Mouse (Mus musculus) limb, embryonic 11.5 days (tissue): Measurements from ENCODE around the gene Acox3. TPM values are rescaled to one million over a fixed set of nuclear protein-coding genes. Genes with fewer than 3 reads are reported as not detected.
A peak's percentile ranks its signal among the peaks of the same experiment; 100 is the strongest.

Experiments used
- ATAC-seq: fragments of 200-750 bp; cut with Nextera tagmentation; 2 replicates; pipeline ENCODE4 v1.8.0; 2017; ENCODE audit warnings: low read depth; ENCODE audit not compliant: insufficient number of reproducible peaks, low FRiP score, low TSS enrichment
- DNase-seq: peaks from one replicate; pipeline ENCODE4 v3.0.0-alpha.2; 2015; ENCODE audit warnings: low spot score
- H3K27ac ChIP-seq: fragments of 300-500 bp; sonication (generic); replicated peaks from 2 replicates; pipeline ENCODE4 v1.5.1; 2014; ENCODE audit warnings: low read depth, mild to moderate bottlenecking, low read length
- H3K27me3 ChIP-seq: fragments of 300-500 bp; sonication (generic); 2 replicates; pipeline ENCODE4 v1.6.1; 2014; ENCODE audit warnings: mild to moderate bottlenecking, low read length, mixed read lengths; ENCODE audit not compliant: control insufficient read depth, insufficient read depth
- H3K36me3 ChIP-seq: fragments of 300-500 bp; sonication (generic); 2 replicates; pipeline ENCODE4 v1.6.1; 2014; ENCODE audit warnings: mild to moderate bottlenecking, low read length, moderate library complexity, mixed read lengths; ENCODE audit not compliant: control insufficient read depth, insufficient read depth
- H3K4me1 ChIP-seq: fragments of 300-500 bp; sonication (generic); 2 replicates; pipeline ENCODE4 v1.6.1; 2014; ENCODE audit warnings: low read length, mixed read lengths; ENCODE audit not compliant: control insufficient read depth, insufficient read depth
- H3K4me2 ChIP-seq: fragments of 300-500 bp; sonication (generic); 2 replicates; pipeline ENCODE4 v1.6.1; 2014; ENCODE audit warnings: low read depth, mild to moderate bottlenecking, moderate library complexity; ENCODE audit not compliant: severe bottlenecking
- H3K4me3 ChIP-seq: fragments of 300-500 bp; sonication (generic); 2 replicates; pipeline ENCODE4 v1.5.1; 2014; ENCODE audit warnings: low read depth, low read length
- H3K9ac ChIP-seq: fragments of 300-500 bp; sonication (generic); 2 replicates; pipeline ENCODE4 v1.6.1; 2014; ENCODE audit warnings: mild to moderate bottlenecking, low read length
- H3K9me3 ChIP-seq: fragments of 300-500 bp; sonication (generic); 2 replicates; pipeline ENCODE4 v1.6.1; 2016; ENCODE audit warnings: low read length; ENCODE audit not compliant: control insufficient read depth
- WGBS: fragments of 180-500 bp; shearing (Covaris S2); extraction: QIAGEN DNeasy Blood & Tissue Kit; methylation state at CpG from one replicate; pipeline ENCODE4 v1.1.7; 2014; 5-methylcytosine and 5-hydroxymethylcytosine counted together
- polyA plus RNA-seq: library from polyadenylated mRNA; unstranded; fragments of >200 nt; fragmentation: Nextera tagmentation; extraction: Ambion mirVana; gene quantifications from 2 replicates; pipeline ENCODE4 v1.2.1, GENCODE M21; 2014

The Acox3 gene
- polyA plus RNA-seq, result 9.7 and 9.9 TPM in 2 replicates

DNA sequence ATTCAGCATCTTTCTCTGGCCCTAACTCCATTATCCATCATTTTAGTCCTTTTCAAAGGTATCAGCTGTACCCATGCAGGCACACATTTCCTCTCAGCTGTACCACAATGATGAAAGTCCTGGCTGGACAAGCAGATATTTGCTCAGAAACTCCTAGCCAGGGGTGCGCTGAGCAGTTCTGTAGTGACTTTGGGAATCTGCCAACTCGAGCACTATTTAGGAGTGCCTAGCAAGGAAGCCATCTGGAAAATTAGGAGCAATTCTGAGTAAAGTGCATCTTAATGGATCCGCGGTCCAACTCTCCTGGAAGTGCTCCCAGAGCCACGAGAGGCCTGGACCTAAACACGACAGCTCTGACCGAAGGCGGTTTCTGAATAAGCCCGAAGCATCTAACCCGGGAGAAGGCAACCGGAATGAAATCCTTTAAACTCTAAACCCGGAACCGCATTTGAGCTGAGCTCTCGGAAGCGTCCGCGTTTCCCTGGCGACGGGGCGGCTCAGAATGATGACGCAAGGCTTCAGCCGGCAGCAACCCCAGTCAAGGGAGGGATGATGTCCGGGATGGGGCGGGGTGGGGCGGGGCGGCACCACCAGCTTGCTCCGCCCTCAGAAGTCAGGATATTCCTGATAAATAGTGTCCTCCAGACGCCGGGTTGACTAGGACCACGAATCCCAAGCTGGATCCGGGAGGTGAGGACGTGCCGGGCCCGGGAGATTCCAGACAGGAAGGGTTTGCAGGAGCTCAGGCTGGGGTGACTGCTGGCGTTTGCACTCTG is at the start of gene Acox3:
Gene Acox3 (plus strand): TSS at position 596 of the 776 bp plus-strand sequence.
- H3K4me3 ChIP-seq, result peak within 1 kb of the TSS; percentile 45
- H3K27ac ChIP-seq, result no peak within 1 kb of the TSS
- no peaks in the 10 kb centered on the region for H3K4me1 ChIP-seq
- peak within 1 kb of the TSS; percentile 52 for H3K4me2 ChIP-seq
- peak within 1 kb of the TSS; percentile 31 for H3K9ac ChIP-seq
- ATAC-seq (peak; percentile 92), DNase-seq (peak; percentile 96)
- WGBS, result under 1% methylated on average over 35 of the region's 35 CpGs
- H3K9me3 ChIP-seq, result no peaks in the 10 kb centered on the region
- H3K27me3 ChIP-seq, result no peaks in the 10 kb centered on the region
- H3K36me3 ChIP-seq, result no peaks in the 10 kb centered on the region

DNA sequence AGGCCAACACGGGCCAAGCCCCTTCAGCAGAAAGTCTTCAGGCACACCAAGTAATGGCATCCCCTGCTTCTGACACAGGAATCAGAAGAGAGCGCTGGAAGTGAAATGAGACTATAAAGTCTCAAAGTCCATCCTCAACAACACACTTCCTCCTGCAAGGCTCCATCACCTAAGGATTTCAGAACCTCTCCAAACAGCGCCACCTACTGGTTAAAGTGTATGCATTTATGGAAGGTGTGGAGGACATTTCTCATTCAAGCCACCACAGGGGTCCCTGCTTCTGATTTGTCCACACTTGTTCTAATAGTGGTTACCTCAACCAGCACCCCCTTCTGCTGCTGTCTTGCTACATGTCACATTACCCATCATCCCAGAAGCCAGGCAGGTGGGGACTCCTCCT is 46.6 kb upstream of the Acox3 start:
- no peak overlapping the region for H3K9ac ChIP-seq
- H3K4me1 ChIP-seq, result no peaks in the 10 kb centered on the region; the same call in 1 of the 2 replicates
- no peaks in the 10 kb centered on the region for H3K27me3 ChIP-seq
- H3K27ac ChIP-seq, result no peak overlapping the region
- no peak overlapping the region for H3K4me2 ChIP-seq
- no peaks in the 10 kb centered on the region for H3K9me3 ChIP-seq
- ATAC-seq (no peak), DNase-seq (no peak)
- 67% methylated on average over 3 of the region's 3 CpGs for WGBS
- no peak overlapping the region for H3K4me3 ChIP-seq
- H3K36me3 ChIP-seq, result no peaks in the 10 kb centered on the region

DNA sequence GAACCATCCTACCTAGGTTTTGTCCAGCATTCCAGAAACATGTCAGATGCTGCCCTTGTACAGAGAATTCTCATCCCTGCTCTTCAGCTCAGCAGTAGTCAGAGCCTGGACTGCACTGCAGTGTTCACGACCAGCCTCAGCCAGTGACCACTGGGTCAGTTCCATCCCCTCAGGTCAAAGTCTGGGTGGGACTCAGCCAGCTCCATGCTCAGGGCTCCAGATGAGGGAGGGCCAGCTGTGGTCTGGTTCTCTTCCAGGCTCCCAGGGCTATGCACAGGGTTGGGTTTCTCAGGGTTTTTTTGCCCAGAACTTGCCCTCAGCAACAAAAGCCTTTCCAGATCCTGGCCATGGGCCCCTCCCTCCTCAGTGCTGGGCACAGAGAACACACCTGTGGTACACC is 45.4 kb upstream of the Acox3 start:
- no peak overlapping the region for H3K4me2 ChIP-seq
- H3K36me3 ChIP-seq, result no peaks in the 10 kb centered on the region
- H3K4me3 ChIP-seq, result no peak overlapping the region
- no peaks in the 10 kb centered on the region for H3K9me3 ChIP-seq
- WGBS, result 77% methylated on average over 1 of the region's 1 CpGs
- ATAC-seq (no peak), DNase-seq (no peak)
- H3K27ac ChIP-seq, result no peak overlapping the region
- H3K9ac ChIP-seq, result no peak overlapping the region
- H3K27me3 ChIP-seq, result no peaks in the 10 kb centered on the region
- H3K4me1 ChIP-seq, result no peaks in the 10 kb centered on the region; the same call in 1 of the 2 replicates

DNA sequence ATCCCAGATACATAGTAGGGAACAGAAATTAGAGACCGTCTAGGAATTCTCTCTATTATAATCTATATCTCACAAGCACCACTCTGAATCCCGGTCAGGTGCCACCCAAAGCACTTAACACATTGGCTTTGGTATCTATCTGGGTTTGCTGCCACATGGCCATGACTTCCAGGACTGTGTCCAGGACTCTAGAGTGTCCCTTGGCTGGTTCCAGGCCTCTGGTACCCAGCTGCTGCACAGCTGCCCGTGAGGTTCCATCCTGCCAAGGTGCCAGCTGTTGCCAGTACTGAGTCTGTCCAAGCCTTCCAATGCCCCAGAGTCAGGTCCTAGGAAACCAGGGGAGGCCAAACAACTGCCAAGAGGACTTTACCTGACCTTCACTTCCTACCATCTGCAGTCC is 44.8 kb upstream of the Acox3 start:
- no peak overlapping the region for H3K4me3 ChIP-seq
- DNase-seq, result no peak
- no peaks in the 10 kb centered on the region for H3K27me3 ChIP-seq
- no peak for ATAC-seq
- H3K4me2 ChIP-seq, result no peak overlapping the region
- H3K4me1 ChIP-seq, result no peaks in the 10 kb centered on the region; the same call in 1 of the 2 replicates
- H3K27ac ChIP-seq, result no peak overlapping the region
- H3K36me3 ChIP-seq, result no peaks in the 10 kb centered on the region
- no peaks in the 10 kb centered on the region for H3K9me3 ChIP-seq
- 87% methylated on average over 3 of the region's 3 CpGs for WGBS
- H3K9ac ChIP-seq, result no peak overlapping the region

DNA sequence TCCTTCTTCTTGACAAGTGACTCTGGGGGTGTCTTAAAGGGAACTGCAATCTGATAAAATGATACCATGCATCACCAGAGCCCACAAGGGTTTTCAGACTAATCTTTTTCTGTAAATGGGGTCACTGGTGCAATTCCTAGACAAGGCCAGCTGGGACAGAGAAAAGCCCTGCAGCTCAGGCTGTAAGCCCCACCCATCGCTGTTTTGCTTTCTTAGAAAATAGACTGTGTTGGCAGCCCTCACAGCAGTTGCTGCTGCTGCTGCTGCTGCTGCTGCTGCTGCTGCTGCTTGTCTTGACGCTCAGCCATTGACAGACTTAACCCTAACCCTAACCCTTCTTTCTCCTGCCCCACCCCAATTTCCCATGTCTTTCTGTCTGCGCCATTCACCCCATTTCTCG is 43.3 kb upstream of the Acox3 start:
- no peak for DNase-seq
- 73% methylated on average over 4 of the region's 4 CpGs for WGBS
- Histone ChIP-seq H3K9me3 (no peaks in the 10 kb centered on the region), H3K27me3 (no peaks in the 10 kb centered on the region), H3K4me1 (no peaks in the 10 kb centered on the region; the same call in 1 of the 2 replicates), H3K4me3 (no peak overlapping the region), H3K27ac (no peak overlapping the region), H3K36me3 (no peaks in the 10 kb centered on the region), H3K9ac (no peak overlapping the region), H3K4me2 (no peak overlapping the region)
- no peak for ATAC-seq

DNA sequence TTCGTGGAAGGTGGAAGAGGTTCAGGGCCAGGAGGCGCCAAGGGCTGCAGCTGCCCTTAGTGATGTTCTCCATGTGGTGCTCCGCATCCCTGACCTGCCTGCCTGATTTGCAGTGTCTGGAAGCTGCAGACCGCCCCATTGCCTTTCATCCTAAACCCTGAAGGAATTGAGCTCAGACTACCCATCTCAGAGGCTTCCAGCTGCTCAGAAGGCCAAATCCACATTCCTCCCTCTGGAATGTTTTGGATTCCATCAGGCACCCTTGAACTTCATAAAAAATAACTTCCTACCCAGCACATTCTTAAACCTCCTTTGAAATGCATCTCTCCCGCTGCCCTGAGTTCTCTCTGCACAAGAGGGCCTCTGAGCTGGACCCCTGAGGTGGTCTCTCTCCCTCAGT is 42.3 kb upstream of the Acox3 start:
- H3K27me3 ChIP-seq, result no peaks in the 10 kb centered on the region
- DNase-seq (no peak), ATAC-seq (no peak)
- 51% methylated on average over 5 of the region's 5 CpGs for WGBS
- no peak overlapping the region for H3K4me2 ChIP-seq
- H3K9ac ChIP-seq, result no peak overlapping the region
- no peaks in the 10 kb centered on the region for H3K36me3 ChIP-seq
- H3K4me3 ChIP-seq, result no peak overlapping the region
- H3K9me3 ChIP-seq, result no peaks in the 10 kb centered on the region
- H3K4me1 ChIP-seq, result no peaks in the 10 kb centered on the region; the same call in 1 of the 2 replicates
- H3K27ac ChIP-seq, result no peak overlapping the region; the same call in 1 of the 2 replicates

DNA sequence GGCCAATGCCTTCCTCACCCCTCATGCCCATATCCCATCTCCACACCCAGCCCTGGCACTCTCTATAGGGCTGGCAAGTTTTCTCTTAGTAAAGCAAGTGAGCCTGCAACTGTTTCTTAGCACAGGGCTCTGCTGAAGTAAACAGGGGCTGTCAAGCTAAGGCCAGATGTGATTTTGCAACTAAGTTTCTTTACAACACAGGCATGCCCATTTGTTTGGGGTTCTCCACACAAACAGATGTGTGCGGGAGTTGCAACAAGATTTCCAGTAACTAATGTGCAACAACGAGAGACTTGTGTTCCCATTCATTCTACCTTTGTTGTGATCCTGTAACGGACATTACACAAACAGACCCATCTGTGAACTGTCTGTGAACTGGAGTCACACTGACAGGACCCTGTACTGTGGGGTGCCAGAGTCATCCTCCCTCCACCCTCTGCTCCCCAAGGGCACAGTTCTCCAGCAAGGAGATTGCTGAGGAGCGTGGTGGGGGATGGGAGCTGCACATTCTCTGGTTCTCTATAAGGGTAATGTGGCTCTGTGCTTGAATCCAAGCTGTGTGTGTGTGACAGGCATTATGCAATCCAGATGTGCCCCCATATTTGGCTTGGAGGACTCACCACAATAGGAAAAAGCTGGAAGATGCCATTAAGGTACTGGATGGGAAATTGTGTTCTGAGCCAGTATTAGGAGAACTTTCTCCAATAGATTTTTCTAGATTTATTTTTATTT is 41.6 kb upstream of the Acox3 start:
- H3K4me2 ChIP-seq, result no peak overlapping the region
- H3K9ac ChIP-seq, result no peak overlapping the region
- ATAC-seq, result no peak
- H3K9me3 ChIP-seq, result no peaks in the 10 kb centered on the region
- H3K4me1 ChIP-seq, result no peaks in the 10 kb centered on the region; the same call in 1 of the 2 replicates
- no peaks in the 10 kb centered on the region for H3K27me3 ChIP-seq
- peak; percentile 48 for DNase-seq
- H3K4me3 ChIP-seq, result no peak overlapping the region
- 51% methylated on average over 4 of the region's 4 CpGs for WGBS
- no peaks in the 10 kb centered on the region for H3K36me3 ChIP-seq
- H3K27ac ChIP-seq, result no peak overlapping the region; the same call in 1 of the 2 replicates

DNA sequence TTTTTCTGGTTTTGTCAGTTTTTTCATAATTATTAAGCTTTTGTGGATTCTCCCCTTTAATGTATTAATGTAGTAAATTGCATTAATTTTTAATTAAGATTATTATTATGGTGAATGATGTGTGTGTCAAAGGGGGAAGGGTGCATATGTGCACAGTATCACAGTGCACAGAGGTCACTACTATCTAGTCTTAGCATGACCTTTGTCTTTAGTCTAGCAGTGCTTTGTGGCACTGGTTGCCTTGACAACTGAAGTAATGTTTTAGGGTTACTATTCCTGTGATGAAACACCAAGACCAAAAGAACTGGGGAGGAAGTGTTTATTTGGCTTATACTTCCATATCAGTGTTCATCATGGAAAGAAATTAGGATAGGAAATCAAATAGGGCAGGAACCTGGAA is 36.7 kb upstream of the Acox3 start:
- Histone ChIP-seq H3K36me3 (no peaks in the 10 kb centered on the region), H3K9ac (no peak overlapping the region), H3K4me1 (no peaks in the 10 kb centered on the region), H3K9me3 (no peaks in the 10 kb centered on the region), H3K4me2 (no peak overlapping the region), H3K4me3 (no peak overlapping the region), H3K27ac (no peak overlapping the region), H3K27me3 (no peaks in the 10 kb centered on the region)
- no peak for ATAC-seq
- no peak for DNase-seq
